Mouse (Mus musculus): Measurements from ENCODE around the gene Fgf9. TPM values are rescaled to one million over a fixed set of nuclear protein-coding genes. Genes with fewer than 3 reads are reported as not detected.

Fgf9 gene
- polyA plus RNA-seq, 1 experiment from 2014 or later: 2.8 TPM

GRCm38 (mm10) chr14:58105596-58105995 is 35.2 kb downstream of the Fgf9 start:
- Histone ChIP-seq H3K4me3 (no peak overlapping the region), H3K9me3 (no peaks in the 10 kb centered on the region), H3K27ac (no peak overlapping the region), H3K4me1 (replicated peaks) (no peaks in the 10 kb centered on the region), H3K36me3 (no peaks in the 10 kb centered on the region), H3K27me3 (ENCODE audit: insufficient read depth, poor library complexity, severe bottlenecking) (no peaks in the 10 kb centered on the region)
- DNase-seq (ENCODE audit: low spot score): no peak
- WGBS: 81% methylated on average over 5 of the region's 5 CpGs

DNA sequence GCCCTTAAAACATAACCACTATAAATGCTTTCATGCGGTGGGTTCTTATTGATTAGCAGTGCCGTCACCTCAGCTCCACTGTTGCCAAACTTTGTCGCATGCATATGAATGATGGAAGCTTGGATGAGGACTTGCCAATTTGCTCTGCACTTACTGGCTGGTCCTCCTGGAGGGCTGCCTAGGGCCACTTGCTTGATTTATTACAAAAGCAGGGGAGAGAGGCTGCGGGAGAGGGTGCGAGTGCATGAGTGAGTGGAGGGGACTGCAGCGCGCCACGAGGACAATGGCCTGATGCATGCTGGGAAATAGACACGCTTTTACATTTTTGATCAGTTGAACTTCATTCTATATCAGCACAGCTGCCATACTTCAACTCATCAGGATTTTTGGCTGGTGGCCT is 39.3 kb downstream of the Fgf9 start:
- H3K27me3 ChIP-seq (ENCODE audit: insufficient read depth, poor library complexity, severe bottlenecking): no peaks in the 10 kb centered on the region
- 89% methylated on average over 9 of the region's 9 CpGs for WGBS
- H3K36me3 ChIP-seq: no peaks in the 10 kb centered on the region
- no peak overlapping the region for H3K4me3 ChIP-seq
- DNase-seq (ENCODE audit: low spot score): no peak
- no peaks in the 10 kb centered on the region for H3K9me3 ChIP-seq
- H3K4me1 ChIP-seq (replicated peaks): 0 out of 2 replicates have a peak, but pooled peaks cover 4% of the 10 kb centered on the region
- no peak overlapping the region for H3K27ac ChIP-seq

DNA sequence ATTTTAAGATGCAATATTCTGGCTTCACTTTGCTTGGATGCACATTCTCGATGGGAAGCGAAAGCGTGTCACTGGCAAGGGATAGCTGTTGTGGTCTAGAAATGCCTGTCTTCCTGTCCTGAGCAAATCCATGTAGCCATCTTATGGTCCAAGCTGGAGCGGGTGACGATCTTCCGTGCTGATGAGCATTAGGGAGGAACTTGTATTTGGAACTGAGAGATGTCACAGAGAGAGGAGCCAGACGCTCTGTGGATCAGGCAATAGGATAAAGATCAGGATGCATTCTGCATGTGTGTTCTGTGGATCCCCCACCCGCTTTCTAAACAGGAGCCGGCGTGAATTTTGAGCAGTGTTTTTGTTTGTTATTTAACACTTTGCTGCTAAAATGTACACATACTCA is 41.2 kb downstream of the Fgf9 start:
- H3K4me3 ChIP-seq: no peak overlapping the region
- H3K27ac ChIP-seq: no peak overlapping the region
- no peaks in the 10 kb centered on the region for H3K27me3 ChIP-seq (ENCODE audit: insufficient read depth, poor library complexity, severe bottlenecking)
- 0 out of 2 replicates have a peak, but pooled peaks cover 4% of the 10 kb centered on the region for H3K4me1 ChIP-seq (replicated peaks)
- 88% methylated on average over 10 of the region's 10 CpGs for WGBS
- no peak for DNase-seq (ENCODE audit: low spot score)
- no peaks in the 10 kb centered on the region for H3K9me3 ChIP-seq
- H3K36me3 ChIP-seq: no peaks in the 10 kb centered on the region

GRCm38 (mm10) chr14:58112341-58112740 is 42.0 kb downstream of the Fgf9 start:
- Histone ChIP-seq H3K36me3 (no peaks in the 10 kb centered on the region), H3K27me3 (ENCODE audit: insufficient read depth, poor library complexity, severe bottlenecking) (no peaks in the 10 kb centered on the region), H3K27ac (no peak overlapping the region), H3K9me3 (no peaks in the 10 kb centered on the region), H3K4me1 (replicated peaks) (0 out of 2 replicates have a peak, but pooled peaks cover 4% of the 10 kb centered on the region), H3K4me3 (no peak overlapping the region)
- WGBS: 78% methylated on average over 3 of the region's 3 CpGs
- DNase-seq (ENCODE audit: low spot score): no peak

DNA sequence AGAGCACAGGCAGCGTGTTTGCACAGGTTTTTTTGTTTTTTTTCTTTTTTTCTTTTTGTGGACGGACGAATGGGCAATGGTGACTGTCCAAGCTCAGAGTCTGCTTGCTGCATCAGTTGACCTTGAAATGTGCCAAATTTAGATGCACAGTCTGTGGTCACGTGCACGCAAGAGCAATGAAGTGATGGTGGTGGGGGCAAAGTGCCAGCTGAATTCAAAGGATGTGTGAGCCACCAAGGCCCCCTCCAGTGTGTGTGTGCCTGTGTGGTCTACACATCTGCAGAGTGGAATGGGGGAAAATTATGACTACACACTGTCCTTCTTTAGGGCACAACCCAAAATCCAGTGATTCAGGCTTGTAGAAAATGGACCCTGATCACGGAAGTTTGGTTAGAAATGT is 42.8 kb downstream of the Fgf9 start:
- no peak overlapping the region for H3K4me3 ChIP-seq
- H3K9me3 ChIP-seq: no peaks in the 10 kb centered on the region
- 0 out of 2 replicates have a peak, but pooled peaks cover 4% of the 10 kb centered on the region for H3K4me1 ChIP-seq (replicated peaks)
- H3K36me3 ChIP-seq: no peaks in the 10 kb centered on the region
- WGBS: 70% methylated on average over 6 of the region's 6 CpGs
- no peak for DNase-seq (ENCODE audit: low spot score)
- H3K27me3 ChIP-seq (ENCODE audit: insufficient read depth, poor library complexity, severe bottlenecking): no peaks in the 10 kb centered on the region
- H3K27ac ChIP-seq: no peak overlapping the region

DNA sequence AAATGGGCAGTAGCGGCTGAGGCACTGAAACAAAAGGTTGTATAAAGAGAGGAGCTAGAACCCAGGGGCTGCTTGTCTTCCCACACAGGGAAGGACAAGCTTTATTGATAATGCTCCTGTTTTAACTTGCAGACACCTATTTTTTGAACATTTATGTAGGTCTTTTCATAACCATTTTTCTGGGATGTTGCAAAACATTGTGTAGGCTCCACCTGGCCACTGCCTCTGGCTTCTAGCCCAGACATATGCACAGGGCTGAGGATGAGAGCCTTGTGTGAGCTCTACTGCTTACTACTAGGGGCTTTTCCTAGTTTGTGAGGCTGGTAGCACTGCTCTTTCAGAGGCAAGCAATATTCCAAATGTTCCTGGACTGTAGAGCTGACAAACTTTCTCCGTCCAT is 43.8 kb downstream of the Fgf9 start:
- H3K9me3 ChIP-seq: no peaks in the 10 kb centered on the region
- 88% methylated on average over 2 of the region's 2 CpGs for WGBS
- no peak overlapping the region for H3K4me3 ChIP-seq
- H3K27ac ChIP-seq: no peak overlapping the region
- no peaks in the 10 kb centered on the region for H3K27me3 ChIP-seq (ENCODE audit: insufficient read depth, poor library complexity, severe bottlenecking)
- no peak for DNase-seq (ENCODE audit: low spot score)
- 0 out of 2 replicates have a peak, but pooled peaks cover 4% of the 10 kb centered on the region for H3K4me1 ChIP-seq (replicated peaks)
- no peaks in the 10 kb centered on the region for H3K36me3 ChIP-seq

DNA sequence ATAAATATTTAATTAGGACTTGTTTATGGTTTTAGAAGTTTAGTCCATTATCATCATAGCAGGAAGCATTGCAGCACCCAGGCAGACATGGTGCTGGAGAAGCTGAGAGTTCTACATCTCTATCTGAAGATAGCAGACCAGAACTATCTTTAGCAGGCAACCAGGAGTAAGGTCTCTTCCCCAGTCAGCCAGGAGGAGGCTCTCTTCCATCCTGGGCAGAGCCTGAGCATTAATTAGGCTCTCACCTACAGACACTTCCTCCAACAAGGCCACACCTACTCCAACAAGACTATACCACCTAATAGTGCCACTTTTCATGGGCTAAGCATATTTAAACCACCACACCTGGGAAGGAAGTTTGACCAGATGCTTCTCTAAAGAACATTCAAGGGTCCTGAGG is 54.3 kb downstream of the Fgf9 start:
- Histone ChIP-seq H3K36me3 (no peaks in the 10 kb centered on the region), H3K9me3 (no peaks in the 10 kb centered on the region), H3K27me3 (ENCODE audit: insufficient read depth, poor library complexity, severe bottlenecking) (no peaks in the 10 kb centered on the region), H3K4me1 (replicated peaks) (no peaks in the 10 kb centered on the region), H3K27ac (no peak overlapping the region), H3K4me3 (no peak overlapping the region)
- no peak for DNase-seq (ENCODE audit: low spot score)

DNA sequence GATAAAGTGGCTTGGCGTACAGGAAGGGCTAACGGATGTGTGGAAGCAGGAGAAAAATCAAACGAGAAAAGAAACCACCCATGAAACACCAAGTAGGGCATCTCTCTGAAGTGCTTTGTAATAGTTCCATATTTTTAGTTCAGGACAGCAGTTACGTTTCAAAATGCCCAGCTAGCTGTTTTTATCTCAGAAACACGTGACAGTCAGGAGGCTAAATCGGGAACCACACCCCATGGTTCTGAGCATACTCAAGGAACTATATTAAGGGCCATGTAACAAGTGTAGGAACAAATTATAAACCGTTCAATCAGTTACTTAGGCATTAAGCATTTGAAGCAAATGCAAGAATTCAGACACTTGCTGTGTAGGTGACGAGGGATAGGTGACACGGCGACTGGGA is 56.2 kb downstream of the Fgf9 start:
- Histone ChIP-seq H3K27ac (no peak overlapping the region), H3K27me3 (ENCODE audit: insufficient read depth, poor library complexity, severe bottlenecking) (no peaks in the 10 kb centered on the region), H3K4me3 (no peak overlapping the region), H3K4me1 (replicated peaks) (no peaks in the 10 kb centered on the region), H3K36me3 (no peaks in the 10 kb centered on the region), H3K9me3 (no peaks in the 10 kb centered on the region)
- DNase-seq (ENCODE audit: low spot score): no peak
- WGBS: 92% methylated on average over 10 of the region's 10 CpGs

DNA sequence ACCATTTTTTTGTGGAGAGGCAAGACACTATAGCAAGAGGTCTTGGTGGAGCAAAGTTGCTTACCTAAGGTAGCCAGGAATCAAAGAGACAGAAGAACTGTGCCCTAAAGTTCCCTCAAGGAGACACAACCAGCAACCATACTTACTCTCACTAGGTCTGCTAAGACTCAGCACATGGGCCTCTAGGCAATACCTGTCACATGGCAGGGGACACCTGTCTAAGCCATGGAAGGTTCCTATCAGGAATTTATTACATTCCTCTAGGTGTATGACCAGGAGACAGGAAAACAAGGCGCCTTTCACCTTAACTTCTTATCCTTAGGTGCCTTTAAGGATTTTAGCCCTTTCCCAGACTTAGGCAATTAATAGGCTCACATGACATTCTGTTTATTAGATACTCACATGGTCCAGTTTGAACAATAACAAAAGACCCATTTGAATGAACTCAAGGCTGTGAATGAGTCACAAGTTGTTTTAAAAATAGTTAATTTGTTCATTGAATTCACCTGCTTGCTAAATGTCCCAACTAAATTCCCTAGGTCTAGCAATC is 69.2 kb downstream of the Fgf9 start:
- H3K27ac ChIP-seq: no peak overlapping the region
- no peaks in the 10 kb centered on the region for H3K9me3 ChIP-seq
- 84% methylated on average over 1 of the region's 1 CpGs for WGBS
- H3K36me3 ChIP-seq: no peaks in the 10 kb centered on the region
- no peaks in the 10 kb centered on the region for H3K27me3 ChIP-seq (ENCODE audit: insufficient read depth, poor library complexity, severe bottlenecking)
- H3K4me1 ChIP-seq (replicated peaks): no peaks in the 10 kb centered on the region
- H3K4me3 ChIP-seq: no peak overlapping the region
- DNase-seq (ENCODE audit: low spot score): no peak

DNA sequence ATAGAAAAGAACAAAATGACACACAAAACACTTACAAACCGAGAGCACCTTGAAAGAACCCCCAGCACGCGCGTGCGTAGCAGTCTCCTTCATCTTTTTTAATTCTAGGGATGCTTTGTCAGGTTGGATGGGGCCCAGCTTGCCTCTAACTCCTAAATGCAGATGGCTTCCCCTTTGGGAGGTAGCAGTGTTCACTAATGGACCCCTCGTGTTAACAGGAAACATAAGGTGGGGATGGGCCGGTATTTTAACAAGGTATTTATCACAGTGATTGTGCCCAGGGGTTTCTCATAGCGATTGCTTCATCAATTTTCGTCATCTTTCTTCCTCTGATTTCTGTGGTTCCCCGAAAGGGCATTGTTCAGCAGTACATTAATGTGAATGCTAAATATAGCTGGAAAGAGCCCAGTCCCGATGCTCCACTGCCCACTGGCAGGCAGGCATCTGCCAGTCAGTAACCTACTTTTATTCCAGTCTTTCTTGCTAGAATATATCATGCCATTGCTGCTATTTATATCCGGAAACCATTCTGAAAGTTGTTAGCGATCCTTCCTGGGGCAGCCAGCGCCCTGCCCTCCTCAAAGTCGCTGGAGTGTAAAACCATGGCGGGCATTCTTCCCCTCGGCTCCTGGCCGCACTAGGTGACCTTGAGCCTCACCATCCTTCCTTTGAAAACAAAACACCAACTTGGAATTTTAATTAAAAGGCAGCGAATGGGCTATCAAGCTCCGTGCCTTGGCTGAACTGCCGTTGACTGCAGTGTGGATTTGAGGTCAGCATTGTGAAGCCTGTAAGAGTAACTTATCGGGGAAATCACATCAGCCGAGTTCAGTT is 79.5 kb downstream of the Fgf9 start:
- no peaks in the 10 kb centered on the region for H3K27me3 ChIP-seq (ENCODE audit: insufficient read depth, poor library complexity, severe bottlenecking)
- no peak overlapping the region for H3K4me3 ChIP-seq
- WGBS: 73% methylated on average over 23 of the region's 23 CpGs
- no peaks in the 10 kb centered on the region for H3K9me3 ChIP-seq
- H3K27ac ChIP-seq: no peak overlapping the region
- no peaks in the 10 kb centered on the region for H3K36me3 ChIP-seq
- H3K4me1 ChIP-seq (replicated peaks): peaks cover 16% of the 10 kb centered on the region; the same call in 1 of the 2 replicates
- no peak for DNase-seq (ENCODE audit: low spot score)

- no peak overlapping the region for H3K27ac ChIP-seq
- H3K4me3 ChIP-seq: no peak overlapping the region
- no peaks in the 10 kb centered on the region for H3K27me3 ChIP-seq (ENCODE audit: insufficient read depth, poor library complexity, severe bottlenecking)
- peaks cover 16% of the 10 kb centered on the region; the same call in 1 of the 2 replicates for H3K4me1 ChIP-seq (replicated peaks)
- WGBS: 81% methylated on average over 13 of the region's 13 CpGs
- DNase-seq (ENCODE audit: low spot score): no peak
- no peaks in the 10 kb centered on the region for H3K36me3 ChIP-seq
- H3K9me3 ChIP-seq: no peaks in the 10 kb centered on the region
Observed at GRCm38 (mm10) chr14:58150471-58150855, 80.1 kb downstream of the Fgf9 start.

DNA sequence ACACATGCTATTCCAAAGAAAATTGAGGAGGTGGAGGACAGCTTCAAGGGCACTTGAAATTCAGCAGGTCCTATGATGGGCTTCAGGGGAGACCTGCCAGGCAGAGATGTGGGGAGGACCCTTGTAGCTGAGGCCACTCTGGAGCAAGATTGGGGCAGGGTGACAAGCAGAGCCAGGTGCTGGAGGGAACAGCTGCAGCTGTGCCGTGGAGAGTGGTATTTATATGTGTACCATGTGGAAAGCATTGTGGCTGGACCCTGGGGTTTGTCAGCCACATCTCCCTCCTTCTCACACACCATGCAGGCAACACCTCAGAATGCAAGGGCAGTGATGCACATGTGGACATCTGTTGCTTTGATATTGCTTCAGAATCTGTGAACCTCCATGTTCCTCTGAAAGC is 81.8 kb downstream of the Fgf9 start:
- H3K4me3 ChIP-seq: no peak overlapping the region
- DNase-seq (ENCODE audit: low spot score): no peak
- 60% methylated on average over 1 of the region's 1 CpGs for WGBS
- peaks cover 16% of the 10 kb centered on the region; the same call in 1 of the 2 replicates for H3K4me1 ChIP-seq (replicated peaks)
- H3K36me3 ChIP-seq: no peaks in the 10 kb centered on the region
- H3K9me3 ChIP-seq: no peaks in the 10 kb centered on the region
- no peak overlapping the region for H3K27ac ChIP-seq
- no peaks in the 10 kb centered on the region for H3K27me3 ChIP-seq (ENCODE audit: insufficient read depth, poor library complexity, severe bottlenecking)

All from hindbrain, embryonic 10.5 days (tissue).